Mouse (Mus musculus): Measurements from ENCODE around the gene Btnl4. TPM values are rescaled to one million over a fixed set of nuclear protein-coding genes. Genes with fewer than 3 reads are reported as not detected.

The Btnl4 gene
- polyA plus RNA-seq, 1 experiment from 2014 or later: not detected

DNA sequence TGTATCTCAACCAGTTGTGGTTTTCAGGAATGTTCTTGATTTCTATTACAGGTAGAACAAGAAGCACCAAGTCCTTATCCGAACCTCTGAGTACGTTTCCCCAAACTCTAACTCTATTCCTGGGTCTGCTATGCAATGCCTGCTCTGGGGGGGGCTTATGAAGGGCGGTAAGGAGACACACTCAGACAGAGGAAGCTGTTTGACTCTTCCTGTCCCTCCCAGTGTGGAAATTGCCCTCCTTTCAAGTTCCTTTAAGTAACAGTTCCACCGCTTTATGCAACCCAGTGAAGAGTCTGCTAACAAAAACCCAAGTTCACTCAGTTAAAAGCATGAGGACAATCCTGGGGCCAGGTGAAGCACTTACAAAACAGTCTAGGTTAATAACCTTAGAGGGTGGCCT lies 40.0 kb downstream of the Btnl4 start:
- no peak for ATAC-seq (ENCODE audit: extremely low read depth, insufficient number of reproducible peaks, low FRiP score, low TSS enrichment)
- H3K9ac ChIP-seq: no peak overlapping the region
- H3K4me1 ChIP-seq: no peaks in the 10 kb centered on the region
- WGBS: 59% methylated on average over 4 of the region's 4 CpGs
- H3K4me3 ChIP-seq: no peak overlapping the region
- no peaks in the 10 kb centered on the region; the same call in 1 of the 2 replicates for H3K27me3 ChIP-seq (replicated peaks)
- H3K36me3 ChIP-seq: no peaks in the 10 kb centered on the region
- H3K27ac ChIP-seq (replicated peaks): no peak overlapping the region
- peaks cover 7% of the 10 kb centered on the region; the same call in 1 of the 2 replicates for H3K9me3 ChIP-seq
- H3K4me2 ChIP-seq: no peak overlapping the region

DNA sequence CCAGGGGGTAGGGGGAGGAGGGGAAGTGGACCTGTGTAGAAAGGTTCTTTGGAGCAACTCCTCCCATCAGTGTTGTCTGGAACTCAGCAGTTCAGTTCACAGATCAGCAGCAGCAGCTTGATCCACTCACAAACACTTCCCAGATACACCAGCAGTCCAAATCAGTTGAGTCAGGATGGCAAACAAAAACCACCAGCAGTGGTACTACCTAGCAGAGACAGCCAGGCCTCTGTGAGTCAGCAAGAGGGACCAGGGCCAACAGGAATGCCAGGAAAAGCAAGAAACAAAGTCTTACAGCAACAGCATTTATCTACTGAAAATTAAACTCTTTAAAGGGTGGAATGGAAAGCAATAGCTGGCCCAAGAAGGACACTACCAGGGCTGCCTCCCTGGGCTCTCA lies 49.5 kb downstream of the Btnl4 start:
- Histone ChIP-seq H3K27me3 (replicated peaks) (0 out of 2 replicates have a peak, but pooled peaks cover 3% of the 10 kb centered on the region), H3K4me3 (no peak overlapping the region), H3K9me3 (no peaks in the 10 kb centered on the region), H3K4me1 (no peaks in the 10 kb centered on the region), H3K27ac (replicated peaks) (no peak overlapping the region), H3K4me2 (no peak overlapping the region), H3K36me3 (no peaks in the 10 kb centered on the region), H3K9ac (no peak overlapping the region)
- ATAC-seq (ENCODE audit: extremely low read depth, insufficient number of reproducible peaks, low FRiP score, low TSS enrichment): no peak

DNA sequence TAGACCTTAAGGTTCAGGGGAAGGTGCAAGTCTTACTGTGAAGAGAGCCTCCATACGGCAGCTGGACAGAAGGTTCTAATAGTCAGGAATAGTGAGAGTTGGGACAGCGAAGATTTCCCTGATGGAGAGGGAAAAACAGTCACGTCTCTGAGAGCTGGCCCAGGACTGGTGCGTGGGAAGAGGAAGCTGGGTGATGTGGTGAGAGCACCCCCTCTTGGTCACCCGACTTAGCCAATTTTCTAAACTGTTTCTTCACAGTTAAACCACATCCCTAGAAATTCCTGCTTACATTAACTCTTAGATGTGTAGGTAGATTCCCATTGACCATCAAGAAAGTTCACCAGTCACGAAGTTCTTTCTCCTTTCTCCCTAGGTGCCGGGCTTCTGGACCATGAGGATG lies 57.1 kb downstream of the Btnl4 start:
- Histone ChIP-seq H3K9ac (no peak overlapping the region), H3K4me2 (no peak overlapping the region), H3K4me3 (no peak overlapping the region), H3K4me1 (no peaks in the 10 kb centered on the region), H3K27me3 (replicated peaks) (peaks cover 24% of the 10 kb centered on the region), H3K9me3 (no peaks in the 10 kb centered on the region), H3K36me3 (no peaks in the 10 kb centered on the region), H3K27ac (replicated peaks) (no peak overlapping the region)
- no peak for ATAC-seq (ENCODE audit: extremely low read depth, insufficient number of reproducible peaks, low FRiP score, low TSS enrichment)
- 58% methylated on average over 7 of the region's 7 CpGs for WGBS

Other genes starting within 250 kb of the Btnl4 start
- gene H2-Ob, start 238.4 kb downstream of the Btnl4 start, polyA plus RNA-seq (2015; fragmentation: Nextera tagmentation; extraction: Ambion mirVana): not detected in 2 replicates
- gene H2-Ab1, start 219.6 kb downstream of the Btnl4 start, polyA plus RNA-seq (2015; fragmentation: Nextera tagmentation; extraction: Ambion mirVana): 13.0 TPM in 2 replicates
- gene H2-Aa, start 189.5 kb downstream of the Btnl4 start, polyA plus RNA-seq (2015; fragmentation: Nextera tagmentation; extraction: Ambion mirVana): 0.80 and 1.4 TPM in 2 replicates
- 2.4 and 3.1 TPM in 2 replicates for gene H2-Eb1, start 171.5 kb downstream of the Btnl4 start, polyA plus RNA-seq (2015; fragmentation: Nextera tagmentation; extraction: Ambion mirVana)
- not detected in 2 replicates for gene H2-Eb2, start 151.7 kb downstream of the Btnl4 start, polyA plus RNA-seq (2015; fragmentation: Nextera tagmentation; extraction: Ambion mirVana)
- not detected in 2 replicates for gene Btnl2, start 122.5 kb downstream of the Btnl4 start, polyA plus RNA-seq (2015; fragmentation: Nextera tagmentation; extraction: Ambion mirVana)
- not detected in 2 replicates for gene Btnl1, start 100.2 kb downstream of the Btnl4 start, polyA plus RNA-seq (2015; fragmentation: Nextera tagmentation; extraction: Ambion mirVana)
- 0.19 TPM in 1 of 2 replicates, not detected in the other for gene BC051142, start 78.5 kb downstream of the Btnl4 start, polyA plus RNA-seq (2015; fragmentation: Nextera tagmentation; extraction: Ambion mirVana)
- gene Btnl6, start 40.0 kb upstream of the Btnl4 start, polyA plus RNA-seq (2015; fragmentation: Nextera tagmentation; extraction: Ambion mirVana): not detected in 2 replicates
- gene Notch4, start 87.0 kb upstream of the Btnl4 start, polyA plus RNA-seq (2015; fragmentation: Nextera tagmentation; extraction: Ambion mirVana): 5.5 and 7.0 TPM in 2 replicates
- gene Gpsm3, start 112.5 kb upstream of the Btnl4 start, polyA plus RNA-seq (2015; fragmentation: Nextera tagmentation; extraction: Ambion mirVana): 6.8 and 7.0 TPM in 2 replicates
- gene Pbx2, start 113.9 kb upstream of the Btnl4 start, polyA plus RNA-seq (2015; fragmentation: Nextera tagmentation; extraction: Ambion mirVana): 7.0 and 7.3 TPM in 2 replicates
- 3.7 and 4.0 TPM in 2 replicates for gene Ager, start 120.5 kb upstream of the Btnl4 start, polyA plus RNA-seq (2015; fragmentation: Nextera tagmentation; extraction: Ambion mirVana)
- gene Rnf5, start 126.4 kb upstream of the Btnl4 start, polyA plus RNA-seq (2015; fragmentation: Nextera tagmentation; extraction: Ambion mirVana): 106 and 120 TPM in 2 replicates
- gene Agpat1, start 126.9 kb upstream of the Btnl4 start, polyA plus RNA-seq (2015; fragmentation: Nextera tagmentation; extraction: Ambion mirVana): 53.6 and 54.2 TPM in 2 replicates
- 1.0 and 1.2 TPM in 2 replicates for gene Egfl8, start 138.7 kb upstream of the Btnl4 start, polyA plus RNA-seq (2015; fragmentation: Nextera tagmentation; extraction: Ambion mirVana)
- gene Ppt2, start 151.2 kb upstream of the Btnl4 start, polyA plus RNA-seq (2015; fragmentation: Nextera tagmentation; extraction: Ambion mirVana): 26.1 and 27.6 TPM in 2 replicates
- gene Prrt1, start 152.2 kb upstream of the Btnl4 start, polyA plus RNA-seq (2015; fragmentation: Nextera tagmentation; extraction: Ambion mirVana): 0.15 and 0.31 TPM in 2 replicates
- 10.4 and 10.7 TPM in 2 replicates for gene Fkbpl, start 167.4 kb upstream of the Btnl4 start, polyA plus RNA-seq (2015; fragmentation: Nextera tagmentation; extraction: Ambion mirVana)
- gene Atf6b, start 169.8 kb upstream of the Btnl4 start, polyA plus RNA-seq (2015; fragmentation: Nextera tagmentation; extraction: Ambion mirVana): 56.1 and 56.2 TPM in 2 replicates
- 1.3 and 1.4 TPM in 2 replicates for gene Tnxb, start 193.2 kb upstream of the Btnl4 start, polyA plus RNA-seq (2015; fragmentation: Nextera tagmentation; extraction: Ambion mirVana)

Data from heart, embryonic 13.5 days (tissue).